Mouse (Mus musculus): ENCODE measurements around the gene Mlxipl. TPM values are rescaled to one million over a fixed set of nuclear protein-coding genes. Genes with fewer than 3 reads are reported as not detected.

Gene Mlxipl
- total RNA-seq, 2 experiments from 2014 or later, result 3.7 to 3.8 TPM

DNA sequence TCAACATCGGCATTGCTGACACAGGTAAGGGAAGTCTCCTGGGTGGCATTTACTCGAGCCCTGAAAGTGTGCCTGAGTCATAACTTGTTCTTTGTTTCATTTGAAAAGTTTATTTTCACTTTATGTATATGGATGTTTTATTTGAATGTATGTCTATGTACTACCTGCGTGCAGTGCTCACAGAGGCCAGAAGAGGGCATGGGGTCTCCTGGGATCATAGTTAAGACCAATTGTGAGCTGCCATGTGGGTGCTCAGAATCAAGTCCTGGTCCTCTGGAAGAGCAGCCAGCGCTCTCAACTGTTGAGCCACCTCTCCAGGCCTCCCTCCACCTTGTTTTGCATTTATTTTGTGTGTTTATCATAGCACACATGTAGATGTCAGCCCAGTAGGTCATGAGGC lies 66.8 kb downstream of the Mlxipl start:
- no peak overlapping the region for H3K27ac ChIP-seq
- no peak for DNase-seq (ENCODE audit: extremely low spot score in 1 of 2, low spot score in 2 of 2)
- intact Hi-C loops (cut with DNase I), result no loop called here
- TF ChIP-seq CTCF (IDR thresholded peaks at IDR 0.05), result peak; percentile 19; the same call in 1 of the 2 replicates
- no peak overlapping the region for H3K4me3 ChIP-seq

DNA sequence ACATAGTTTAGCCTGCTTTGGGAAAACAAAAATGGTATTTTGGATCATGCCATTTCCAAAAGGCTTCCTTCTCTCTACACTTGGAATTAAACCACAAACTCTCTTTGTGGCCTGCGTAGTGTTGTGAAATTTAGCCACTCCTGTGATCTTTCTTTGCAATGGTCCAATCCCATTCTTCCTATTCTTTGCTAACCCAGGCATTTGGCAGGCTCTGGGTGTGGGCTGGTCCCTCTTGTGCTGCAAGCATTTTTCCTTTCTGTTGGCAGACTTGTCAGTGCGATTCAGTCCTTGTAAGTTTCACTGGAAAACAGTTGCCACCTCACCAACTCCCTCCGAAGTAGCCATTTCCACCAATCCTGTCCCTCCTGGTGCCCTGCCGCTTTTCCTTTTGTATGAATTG lies 71.5 kb downstream of the Mlxipl start:
- TF ChIP-seq CTCF (IDR thresholded peaks at IDR 0.05), result no peak
- intact Hi-C loops (cut with DNase I), result no loop called here
- H3K27ac ChIP-seq, result peak overlapping the region; percentile 67
- H3K4me3 ChIP-seq, result no peak overlapping the region
- DNase-seq (ENCODE audit: extremely low spot score in 1 of 2, low spot score in 2 of 2), result peak in 1 of 2 experiments; percentile 40

DNA sequence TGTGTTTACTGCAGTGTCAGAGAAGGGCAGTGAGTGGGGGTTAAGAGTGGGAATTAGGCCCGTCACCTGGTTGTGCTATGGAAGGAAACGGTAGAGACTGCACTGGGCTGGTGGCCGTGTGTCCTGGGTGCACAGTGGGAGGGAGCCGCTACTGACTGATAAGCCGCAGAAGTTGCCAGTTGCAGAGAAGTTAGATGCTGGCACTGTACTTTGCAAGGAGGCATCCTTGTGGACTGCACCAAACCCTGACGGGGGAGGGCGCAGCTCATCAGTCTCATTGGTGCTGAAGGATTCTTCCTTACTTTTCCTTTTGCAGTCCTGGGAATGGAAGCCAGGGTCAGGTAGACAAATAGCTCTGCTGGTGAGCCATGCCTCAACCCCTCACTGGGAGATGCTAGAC lies 72.0 kb downstream of the Mlxipl start:
- intact Hi-C loops (cut with DNase I), result no loop called here
- no peak for TF ChIP-seq CTCF (IDR thresholded peaks at IDR 0.05)
- DNase-seq (ENCODE audit: extremely low spot score in 1 of 2, low spot score in 2 of 2), result no peak
- H3K4me3 ChIP-seq, result no peak overlapping the region
- H3K27ac ChIP-seq, result peak overlapping the region; percentile 38; the same call in 1 of the 2 replicates

DNA sequence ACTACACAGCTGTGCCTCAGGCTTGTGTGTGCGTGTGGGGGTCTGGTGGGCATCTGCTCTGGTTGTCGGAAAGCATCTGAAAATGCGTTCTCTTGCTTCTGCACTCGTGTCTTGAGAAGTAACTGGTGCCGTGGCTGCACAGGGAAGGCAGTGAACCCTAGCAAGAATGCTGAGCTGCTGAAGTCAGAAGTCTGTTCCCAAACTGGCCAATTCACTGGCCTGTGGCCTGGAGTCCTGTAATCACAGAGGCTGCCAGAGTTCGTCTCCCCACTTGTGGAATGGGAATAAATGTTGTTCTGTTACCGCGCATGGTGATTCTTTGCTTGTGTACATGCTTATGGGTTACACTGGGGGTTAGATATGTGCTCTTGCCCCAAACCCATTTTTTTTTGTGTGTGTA lies 72.7 kb downstream of the Mlxipl start:
- H3K4me3 ChIP-seq, result no peak overlapping the region
- DNase-seq (ENCODE audit: extremely low spot score in 1 of 2, low spot score in 2 of 2), result no peak
- no peak overlapping the region for H3K27ac ChIP-seq
- no peak for TF ChIP-seq CTCF (IDR thresholded peaks at IDR 0.05)
- intact Hi-C loops (cut with DNase I), result no loop called here

DNA sequence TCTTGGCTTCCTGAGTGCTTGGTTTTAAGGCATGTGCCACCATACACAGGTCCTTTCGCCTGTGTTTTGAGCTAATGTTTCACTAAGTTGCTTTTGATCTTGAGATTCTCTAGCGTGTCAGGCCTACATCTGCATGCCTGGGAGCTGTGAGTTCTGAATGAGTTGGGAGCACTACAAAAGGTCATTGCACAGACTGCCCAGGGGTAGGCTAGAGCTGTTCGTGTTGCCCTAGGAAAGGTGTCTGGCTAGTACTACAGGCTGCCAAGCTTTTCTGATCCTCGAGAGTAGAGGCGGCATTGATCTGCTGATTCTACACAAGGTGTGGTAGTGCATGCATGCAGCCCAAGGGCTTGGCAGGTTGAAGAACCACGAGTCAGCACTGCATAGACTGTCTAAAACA lies 73.1 kb downstream of the Mlxipl start:
- H3K27ac ChIP-seq, result no peak overlapping the region
- no peak for TF ChIP-seq CTCF (IDR thresholded peaks at IDR 0.05)
- DNase-seq (ENCODE audit: extremely low spot score in 1 of 2, low spot score in 2 of 2), result no peak
- intact Hi-C loops (cut with DNase I), result no loop called here
- H3K4me3 ChIP-seq, result no peak overlapping the region

DNA sequence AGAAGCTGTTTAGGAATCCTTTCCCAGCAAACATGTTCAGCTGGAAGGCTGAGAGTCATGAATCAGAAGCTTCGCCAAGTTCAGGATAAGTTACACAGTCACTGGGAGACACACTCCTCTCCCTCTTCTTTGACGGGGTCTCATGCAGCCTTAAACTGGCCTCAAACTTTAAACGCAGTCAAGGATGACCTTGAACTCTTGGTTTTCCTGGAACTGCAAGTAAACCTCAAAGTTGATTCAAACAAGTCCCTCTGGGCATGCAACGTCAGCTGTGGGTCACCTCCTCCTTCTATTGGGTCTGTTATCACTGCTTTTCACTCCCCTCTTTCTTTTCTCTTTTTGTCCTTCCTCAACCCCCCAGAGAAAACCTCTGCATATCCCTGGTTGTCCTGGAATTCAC lies 77.2 kb downstream of the Mlxipl start:
- no peak for TF ChIP-seq CTCF (IDR thresholded peaks at IDR 0.05)
- no peak overlapping the region for H3K4me3 ChIP-seq

DNA sequence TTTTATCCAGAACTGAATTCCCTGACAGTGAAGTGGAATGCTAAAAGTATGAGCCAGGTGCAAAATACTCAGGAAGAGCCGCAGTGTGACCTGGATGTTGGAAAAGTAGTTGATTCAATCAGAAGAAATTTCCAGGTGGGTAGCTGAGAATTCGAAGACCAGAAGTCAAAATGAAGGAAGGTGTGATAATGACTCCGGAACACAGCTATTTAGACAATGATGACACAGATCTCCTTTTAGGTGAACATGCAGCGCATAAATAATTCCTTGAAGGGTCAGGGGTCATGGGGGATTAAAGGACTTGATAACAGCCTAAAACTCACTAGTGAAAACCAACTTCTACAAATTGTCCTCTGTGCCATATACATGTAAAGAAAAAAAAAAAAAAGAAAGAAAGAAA lies 77.8 kb downstream of the Mlxipl start:
- no peak for TF ChIP-seq CTCF (IDR thresholded peaks at IDR 0.05)
- intact Hi-C loops (cut with DNase I), result no loop called here
- peak overlapping the region; percentile 99 for H3K27ac ChIP-seq
- DNase-seq (ENCODE audit: extremely low spot score in 1 of 2, low spot score in 2 of 2), result no peak
- H3K4me3 ChIP-seq, result no peak overlapping the region

More for the DNA sequence above, 77.2 kb downstream of the Mlxipl start:
- DNase-seq (ENCODE audit: extremely low spot score in 1 of 2, low spot score in 2 of 2), result no peak
- intact Hi-C loops (cut with DNase I), result no loop called here
- H3K27ac ChIP-seq, result no peak overlapping the region

DNA sequence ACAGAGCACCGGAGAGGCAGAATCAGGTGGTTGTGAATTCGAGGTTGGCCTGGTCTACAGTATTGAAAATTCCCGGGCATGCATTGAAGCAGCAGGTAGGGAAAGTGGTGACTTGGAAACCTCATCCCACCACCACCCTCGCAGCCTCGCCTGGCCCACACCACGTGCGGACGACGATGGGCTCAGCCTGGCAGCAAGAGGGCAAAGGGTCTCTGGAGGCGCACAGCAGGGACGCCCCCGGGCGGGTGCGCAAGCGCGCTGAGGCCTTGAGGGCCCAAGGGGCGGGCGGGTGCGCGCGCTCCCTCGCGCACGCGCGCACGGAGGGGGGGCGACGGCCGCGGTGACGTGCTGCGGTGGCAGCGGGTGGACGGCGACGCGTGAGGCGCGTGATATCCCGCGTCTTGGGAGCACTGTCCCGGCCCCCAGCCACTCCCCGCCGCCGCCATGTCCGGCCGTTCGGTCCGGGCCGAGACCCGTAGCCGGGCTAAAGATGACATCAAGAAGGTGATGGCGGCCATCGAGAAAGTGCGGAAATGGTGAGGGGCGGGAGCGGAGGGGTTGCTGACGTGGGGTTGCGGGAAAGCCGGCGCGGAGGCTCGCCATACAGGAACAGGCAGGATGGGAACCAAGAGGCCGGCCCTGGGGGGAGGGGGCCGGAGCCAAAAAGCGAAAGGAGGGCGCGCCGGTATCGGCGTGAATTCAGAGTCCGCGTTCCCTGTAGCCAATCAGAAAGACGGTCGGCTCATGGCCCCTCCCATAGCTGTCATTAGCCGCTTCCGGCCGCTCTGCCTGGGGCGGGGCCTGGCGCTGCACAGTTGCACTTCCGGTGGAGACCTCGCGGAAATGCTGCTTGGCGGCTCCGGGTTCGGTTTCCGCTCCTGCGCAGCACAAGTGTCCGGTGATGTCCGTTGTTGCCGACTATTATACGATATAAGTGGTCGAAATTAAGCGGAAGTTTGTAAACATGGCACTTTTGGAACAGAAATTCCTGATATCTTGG lies 78.7 kb downstream of the Mlxipl start, which contains the start of gene Bcl7b:
TSS of gene Bcl7b (plus strand) at position 221 of the 1,000 bp plus-strand sequence.
- H3K4me3 ChIP-seq, result peak within 1 kb of the TSS; percentile 94
- peak; percentile 20 for TF ChIP-seq CTCF (IDR thresholded peaks at IDR 0.05)
- peak within 1 kb of the TSS; percentile 99 for H3K27ac ChIP-seq
- intact Hi-C loops (cut with DNase I), result loop anchor here (1.0 kb wide), 2 partner anchors 19 kb away; partner anchors contain the start of genes Baz1b and Tbl2
- DNase-seq (ENCODE audit: extremely low spot score in 1 of 2, low spot score in 2 of 2), result peak; percentile 96

DNA sequence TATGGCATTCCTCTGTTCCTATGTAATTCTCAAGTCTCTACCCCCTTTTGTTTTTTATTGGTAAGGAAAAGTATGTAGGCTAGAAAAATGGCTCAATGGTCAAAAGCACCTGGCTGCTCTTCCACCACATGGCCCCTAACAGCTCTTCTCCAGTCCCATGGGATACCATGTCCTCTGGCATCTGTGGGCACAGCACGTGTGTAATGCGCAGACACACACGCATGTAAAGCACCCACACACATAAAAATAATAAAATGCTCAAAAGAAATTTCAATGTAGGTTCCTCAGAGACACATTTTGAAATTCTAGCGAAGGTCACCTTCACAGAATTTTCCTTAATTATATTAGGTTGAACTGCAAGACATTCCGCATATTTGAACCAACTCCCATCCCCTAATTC lies 79.8 kb downstream of the Mlxipl start:
- Histone ChIP-seq H3K27ac (0 out of 2 replicates have a peak overlapping the region, but pooled peaks have one; percentile 5), H3K4me3 (peak overlapping the region; percentile 94)
- intact Hi-C loops (cut with DNase I), result no loop called here
- no peak for TF ChIP-seq CTCF (IDR thresholded peaks at IDR 0.05)
- no peak for DNase-seq (ENCODE audit: extremely low spot score in 1 of 2, low spot score in 2 of 2)

DNA sequence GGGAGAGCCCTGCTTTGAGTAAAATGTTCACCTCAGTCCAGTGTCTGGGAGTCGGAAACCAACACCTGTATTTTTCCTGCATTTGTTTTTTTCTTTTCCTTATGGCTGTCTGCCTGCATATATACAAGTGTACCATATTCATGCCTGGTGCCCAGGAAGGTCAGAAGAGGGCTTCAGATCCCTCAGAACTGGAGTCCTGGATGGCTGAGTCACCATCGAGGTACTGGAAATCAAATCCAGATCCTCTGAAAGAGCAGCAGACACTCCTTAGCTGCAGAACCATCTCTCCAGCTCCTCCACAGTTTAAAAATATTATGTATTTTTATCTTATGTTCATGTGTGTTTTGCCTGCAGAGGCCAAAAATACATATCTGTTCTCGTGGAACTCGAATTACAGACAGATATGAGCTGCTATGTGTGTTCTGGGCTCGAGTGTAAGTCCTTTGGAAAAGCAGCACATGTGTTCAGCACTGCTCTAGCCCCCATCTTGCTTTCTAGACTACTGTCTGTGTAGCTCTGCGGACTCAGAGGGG lies 82.1 kb downstream of the Mlxipl start:
- H3K4me3 ChIP-seq, result no peak overlapping the region
- no peak for TF ChIP-seq CTCF (IDR thresholded peaks at IDR 0.05)
- peak overlapping the region; percentile 73 for H3K27ac ChIP-seq
- DNase-seq (ENCODE audit: extremely low spot score in 1 of 2, low spot score in 2 of 2), result no peak
- intact Hi-C loops (cut with DNase I), result no loop called here

DNA sequence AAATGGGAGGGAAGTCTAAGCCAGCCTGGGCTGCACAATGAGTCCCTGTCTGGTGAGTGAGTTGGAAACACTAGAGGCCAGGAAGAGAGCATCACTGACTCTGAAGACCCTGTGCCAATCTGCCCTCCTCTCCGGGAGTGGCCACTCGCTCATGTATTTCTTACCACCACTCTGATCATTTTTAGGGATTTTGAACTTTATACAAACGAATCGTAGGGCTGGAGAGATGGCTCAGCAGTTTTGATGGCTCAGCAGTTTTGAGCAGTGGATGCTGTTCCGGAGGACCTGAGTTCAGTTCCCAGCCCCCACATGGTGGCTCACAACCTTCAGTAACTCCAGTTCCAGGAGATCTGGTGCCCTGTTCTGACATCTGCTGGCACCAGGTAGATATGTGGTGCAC lies 83.3 kb downstream of the Mlxipl start:
- no peak overlapping the region for H3K4me3 ChIP-seq
- TF ChIP-seq CTCF (IDR thresholded peaks at IDR 0.05), result no peak
- no peak for DNase-seq (ENCODE audit: extremely low spot score in 1 of 2, low spot score in 2 of 2)
- intact Hi-C loops (cut with DNase I), result no loop called here
- H3K27ac ChIP-seq, result no peak overlapping the region

DNA sequence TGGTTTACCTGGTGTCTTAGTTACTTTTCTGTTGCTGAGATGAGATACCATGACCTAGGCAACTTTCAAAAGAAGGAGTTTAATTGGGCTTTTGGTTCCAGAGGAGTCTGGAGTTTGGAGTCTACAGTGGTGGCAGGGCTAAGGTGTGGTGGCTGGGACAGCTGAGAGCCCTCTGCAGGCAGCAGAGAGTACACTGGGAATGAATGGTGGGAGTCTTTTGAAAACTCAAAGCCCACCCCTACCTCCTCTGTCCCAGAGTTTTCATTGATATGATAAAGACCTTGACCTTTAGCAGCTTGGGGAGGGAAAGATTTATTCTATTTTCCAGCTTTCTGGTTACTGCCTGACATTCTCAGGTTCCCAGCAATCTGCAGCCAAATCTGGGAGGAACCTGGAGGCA lies 85.4 kb downstream of the Mlxipl start:
- no peak; the same call in none of the 2 replicates for TF ChIP-seq CTCF (IDR thresholded peaks at IDR 0.05)
- no peak for DNase-seq (ENCODE audit: extremely low spot score in 1 of 2, low spot score in 2 of 2)
- Histone ChIP-seq H3K4me3 (no peak overlapping the region), H3K27ac (no peak overlapping the region)
- intact Hi-C loops (cut with DNase I), result no loop called here
